Mouse (Mus musculus) embryonic facial prominence, embryonic 10.5 days (tissue): Measurements from ENCODE around the gene H2-Eb1. TPM values are rescaled to one million over a fixed set of nuclear protein-coding genes. Genes with fewer than 3 reads are reported as not detected.
"Not testable (repeated sequence)": the region's sequence is repeated elsewhere in the genome, so short reads cannot be mapped to it uniquely, and the experiment has no call there.

Source experiments
- DNase-seq: peaks from one replicate; pipeline ENCODE4 v3.0.0-alpha.2; 2017; ENCODE audit warnings: low spot score
- H3K27ac ChIP-seq: fragments of 300-500 bp; sonication (generic); replicated peaks from 2 replicates; pipeline ENCODE4 v1.5.1; 2016; ENCODE audit warnings: mild to moderate bottlenecking
- H3K27me3 ChIP-seq: fragments of 300-500 bp; sonication (generic); replicated peaks from 2 replicates; pipeline ENCODE4 v1.6.1; 2016; ENCODE audit warnings: low read depth, mild to moderate bottlenecking; ENCODE audit not compliant: poor library complexity, severe bottlenecking
- H3K36me3 ChIP-seq: fragments of 300-500 bp; sonication (generic); replicated peaks from 2 replicates; pipeline ENCODE4 v1.6.1; 2016; ENCODE audit warnings: mild to moderate bottlenecking, moderate library complexity
- H3K4me1 ChIP-seq: fragments of 300-500 bp; sonication (generic); 2 replicates; pipeline ENCODE4 v1.6.1; 2016
- H3K4me3 ChIP-seq: fragments of 300-500 bp; sonication (generic); 2 replicates; pipeline ENCODE4 v1.5.1; 2016; ENCODE audit warnings: mild to moderate bottlenecking, moderate library complexity
- H3K9me3 ChIP-seq: fragments of 300-500 bp; sonication (generic); 2 replicates; pipeline ENCODE4 v1.6.1; 2016; ENCODE audit warnings: mild to moderate bottlenecking
- WGBS: fragments of 180-500 bp; shearing (Covaris S2); methylation state at CpG from one replicate; pipeline ENCODE4 v1.1.7; 2016; 5-methylcytosine and 5-hydroxymethylcytosine counted together
- polyA plus RNA-seq: library from polyadenylated mRNA; unstranded; fragments of >200 nt; fragmentation: Nextera tagmentation; extraction: Ambion mirVana; gene quantifications from 2 replicates; pipeline ENCODE4 v1.2.1, GENCODE M21; 2016

H2-Eb1 gene
- polyA plus RNA-seq, 1 experiment from 2014 or later, result 1.3 TPM

- peak overlapping the region; percentile 82 for H3K27ac ChIP-seq
- peaks cover 11% of the 10 kb centered on the region for H3K4me1 ChIP-seq
- 39% methylated on average over 10 of the region's 10 CpGs for WGBS
- peak overlapping the region; percentile 70 for H3K4me3 ChIP-seq
- no peaks in the 10 kb centered on the region for H3K36me3 ChIP-seq
- H3K27me3 ChIP-seq, result peaks cover 11% of the 10 kb centered on the region
- DNase-seq, result no peak
- no peaks in the 10 kb centered on the region for H3K9me3 ChIP-seq
Measured at GRCm38 (mm10) chr17:34309225-34309624, 3.6 kb downstream of the H2-Eb1 start.

GRCm38 (mm10) chr17:34309683-34310385 lies 4.2 kb downstream of the H2-Eb1 start:
- Histone ChIP-seq H3K27me3 (peaks cover 11% of the 10 kb centered on the region), H3K27ac (peak overlapping the region; percentile 82)

DNA sequence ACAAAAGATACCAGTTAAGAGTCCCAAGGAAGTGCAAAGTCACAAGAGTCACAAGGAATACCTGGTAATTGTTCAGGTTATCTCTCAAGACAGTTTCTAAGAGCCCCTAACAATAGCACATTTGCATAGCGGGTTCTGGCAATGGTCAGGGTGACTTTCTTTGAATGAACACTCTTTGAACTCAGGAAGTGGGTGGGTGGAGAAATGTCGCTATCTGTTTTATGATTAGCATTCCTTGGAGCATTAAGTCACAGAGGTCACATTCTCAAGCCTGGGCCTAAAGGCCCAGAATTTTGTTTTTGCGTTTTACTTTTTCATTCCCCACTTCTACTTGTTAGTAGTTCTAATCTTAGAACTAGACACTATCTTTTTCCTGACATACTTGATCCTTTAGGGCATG lies 4.9 kb downstream of the H2-Eb1 start:
- not testable (repeated sequence) for H3K36me3 ChIP-seq, H3K4me3 ChIP-seq, H3K9me3 ChIP-seq, H3K27ac ChIP-seq, DNase-seq
- WGBS, result 87% methylated on average over 3 of the region's 3 CpGs
- Histone ChIP-seq H3K4me1 (peaks cover 13% of the 10 kb centered on the region), H3K27me3 (peaks cover 11% of the 10 kb centered on the region)

More at GRCm38 (mm10) chr17:34309683-34310385, 4.2 kb downstream of the H2-Eb1 start:
- peak; percentile 81 for DNase-seq
- Histone ChIP-seq H3K9me3 (no peaks in the 10 kb centered on the region), H3K4me3 (peak overlapping the region; percentile 70), H3K36me3 (no peaks in the 10 kb centered on the region), H3K4me1 (peaks cover 13% of the 10 kb centered on the region)
- 22% methylated on average over 38 of the region's 38 CpGs for WGBS

DNA sequence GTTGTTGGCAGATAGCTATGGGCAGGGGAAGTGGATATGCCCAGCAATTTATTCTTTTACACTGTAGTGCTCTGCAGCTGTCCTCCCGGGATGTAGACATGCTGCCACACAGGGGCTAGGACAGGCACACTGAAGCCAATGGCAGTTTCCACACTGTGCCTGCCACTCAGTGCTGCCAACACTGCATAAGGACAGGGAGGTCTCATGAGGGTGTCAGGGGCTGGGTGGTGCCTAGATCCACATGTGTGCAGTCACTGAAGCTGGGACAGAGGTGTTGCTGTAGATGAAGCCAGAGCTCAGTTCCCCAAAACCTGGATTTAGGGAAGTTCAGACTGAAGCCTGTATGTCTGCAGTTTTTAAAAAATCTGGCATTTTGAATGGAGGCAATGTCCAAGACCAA lies 6.5 kb downstream of the H2-Eb1 start:
- WGBS, result 83% methylated on average over 1 of the region's 1 CpGs

DNA sequence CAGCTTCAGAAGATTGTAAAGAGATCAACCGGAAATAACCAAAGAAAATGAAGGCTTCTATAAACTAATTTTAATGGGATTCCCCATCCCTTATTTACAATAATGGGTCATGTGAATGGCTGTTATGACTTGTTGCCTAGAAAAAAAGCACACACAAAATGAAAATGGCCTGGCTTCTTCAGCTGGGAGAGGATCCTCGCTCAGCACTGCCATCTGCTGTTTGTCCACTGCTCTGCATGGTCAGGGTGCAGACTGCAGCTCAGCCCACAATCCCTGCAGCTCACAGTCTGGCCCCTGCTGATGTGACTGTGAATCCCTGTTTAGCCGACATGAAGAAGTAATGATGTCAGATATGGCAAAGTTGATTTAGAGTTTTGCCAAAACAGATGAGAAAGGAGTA lies 7.7 kb downstream of the H2-Eb1 start:
- Histone ChIP-seq H3K4me3 (no peak overlapping the region), H3K27ac (no peak overlapping the region), H3K9me3 (no peaks in the 10 kb centered on the region), H3K4me1 (peaks cover 13% of the 10 kb centered on the region), H3K36me3 (no peaks in the 10 kb centered on the region), H3K27me3 (peaks cover 5% of the 10 kb centered on the region; the same call in 1 of the 2 replicates)
- DNase-seq, result peak; percentile 77
- WGBS, result 43% methylated on average over 3 of the region's 3 CpGs

More for the DNA sequence above, 6.5 kb downstream of the H2-Eb1 start:
- Histone ChIP-seq H3K9me3 (no peaks in the 10 kb centered on the region), H3K4me3 (no peak overlapping the region), H3K36me3 (no peaks in the 10 kb centered on the region), H3K4me1 (peaks cover 13% of the 10 kb centered on the region), H3K27ac (no peak overlapping the region), H3K27me3 (peaks cover 11% of the 10 kb centered on the region)
- no peak for DNase-seq

GRCm38 (mm10) chr17:34314286-34314685 lies 8.6 kb downstream of the H2-Eb1 start:
- H3K36me3 ChIP-seq, result no peaks in the 10 kb centered on the region
- no peak overlapping the region for H3K27ac ChIP-seq
- peaks cover 11% of the 10 kb centered on the region for H3K4me1 ChIP-seq
- WGBS, result 76% methylated on average over 9 of the region's 9 CpGs
- no peak overlapping the region for H3K4me3 ChIP-seq
- H3K27me3 ChIP-seq, result peaks cover under 1% of the 10 kb centered on the region; the same call in 1 of the 2 replicates
- H3K9me3 ChIP-seq, result no peaks in the 10 kb centered on the region
- DNase-seq, result no peak

DNA sequence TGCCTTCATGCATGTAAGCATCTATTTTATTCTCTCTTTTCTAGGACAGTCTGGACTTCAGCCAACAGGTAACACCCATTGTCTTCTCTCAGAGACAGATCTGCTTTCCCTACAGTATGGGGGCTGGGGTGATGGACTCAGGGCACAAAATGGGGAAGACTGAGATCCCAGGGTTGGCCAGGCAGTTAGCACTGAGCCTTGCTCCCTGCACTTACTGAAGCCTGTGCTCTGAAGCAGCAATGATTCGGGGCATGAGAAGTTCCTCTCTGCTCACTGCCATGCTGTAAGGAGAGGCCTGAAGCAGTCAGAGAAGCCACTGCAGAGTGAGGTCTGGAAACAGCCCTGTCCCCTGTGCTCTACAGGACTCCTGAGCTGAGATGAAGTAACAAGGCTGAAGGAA lies 9.8 kb downstream of the H2-Eb1 start:
- Histone ChIP-seq H3K36me3 (no peaks in the 10 kb centered on the region), H3K4me1 (0 out of 2 replicates have a peak, but pooled peaks cover 2% of the 10 kb centered on the region), H3K9me3 (no peaks in the 10 kb centered on the region), H3K27ac (no peak overlapping the region), H3K27me3 (no peaks in the 10 kb centered on the region; the same call in 1 of the 2 replicates), H3K4me3 (no peak overlapping the region)
- WGBS, result 83% methylated on average over 1 of the region's 1 CpGs
- no peak for DNase-seq

- Histone ChIP-seq H3K27ac (no peak overlapping the region), H3K27me3 (no peaks in the 10 kb centered on the region; the same call in 1 of the 2 replicates), H3K4me3 (no peak overlapping the region), H3K9me3 (no peaks in the 10 kb centered on the region), H3K36me3 (no peaks in the 10 kb centered on the region), H3K4me1 (0 out of 2 replicates have a peak, but pooled peaks cover 2% of the 10 kb centered on the region)
- no peak for DNase-seq
- WGBS, result 76% methylated on average over 2 of the region's 2 CpGs
Measured at GRCm38 (mm10) chr17:34316697-34317096, 11.0 kb downstream of the H2-Eb1 start.

- Histone ChIP-seq H3K9me3 (no peaks in the 10 kb centered on the region), H3K4me3 (no peak overlapping the region), H3K4me1 (0 out of 2 replicates have a peak, but pooled peaks cover 2% of the 10 kb centered on the region), H3K36me3 (no peaks in the 10 kb centered on the region), H3K27ac (no peak overlapping the region), H3K27me3 (no peaks in the 10 kb centered on the region; the same call in 1 of the 2 replicates)
- no peak for DNase-seq
- WGBS, result 57% methylated on average over 2 of the region's 2 CpGs
Measured at GRCm38 (mm10) chr17:34317275-34317674, 11.6 kb downstream of the H2-Eb1 start.

DNA sequence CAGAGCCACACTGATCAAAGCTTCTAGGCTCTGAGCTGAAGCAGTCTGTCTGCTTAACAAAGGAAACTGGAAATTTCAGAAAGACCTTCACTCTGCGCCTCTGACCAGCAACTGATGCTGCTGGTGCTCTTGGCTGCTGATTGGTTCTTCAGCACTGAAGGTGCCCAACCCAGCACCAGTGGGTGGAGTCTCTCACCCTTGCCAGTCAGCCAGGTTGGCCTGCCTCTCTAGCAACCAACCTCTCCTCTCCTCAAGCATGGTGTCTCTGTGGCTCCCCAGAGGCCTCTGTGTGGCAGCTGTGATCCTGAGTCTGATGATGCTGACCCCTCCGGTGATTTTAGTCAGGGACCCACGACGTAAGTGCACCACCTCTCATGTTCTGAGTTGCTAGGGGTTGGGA lies 19.8 kb downstream of the H2-Eb1 start, which contains the start of gene H2-Eb2:
Gene H2-Eb2, plus strand, starts transcription at position 230 of the 400 bp plus-strand sequence.
- Histone ChIP-seq H3K27ac (no peak within 1 kb of the TSS), H3K36me3 (no peaks in the 10 kb centered on the region), H3K4me1 (0 out of 2 replicates have a peak, but pooled peaks cover 4% of the 10 kb centered on the region), H3K4me3 (no peak within 1 kb of the TSS), H3K9me3 (no peaks in the 10 kb centered on the region), H3K27me3 (no peaks in the 10 kb centered on the region)
- WGBS, result 53% methylated on average over 4 of the region's 4 CpGs
- DNase-seq, result no peak

DNA sequence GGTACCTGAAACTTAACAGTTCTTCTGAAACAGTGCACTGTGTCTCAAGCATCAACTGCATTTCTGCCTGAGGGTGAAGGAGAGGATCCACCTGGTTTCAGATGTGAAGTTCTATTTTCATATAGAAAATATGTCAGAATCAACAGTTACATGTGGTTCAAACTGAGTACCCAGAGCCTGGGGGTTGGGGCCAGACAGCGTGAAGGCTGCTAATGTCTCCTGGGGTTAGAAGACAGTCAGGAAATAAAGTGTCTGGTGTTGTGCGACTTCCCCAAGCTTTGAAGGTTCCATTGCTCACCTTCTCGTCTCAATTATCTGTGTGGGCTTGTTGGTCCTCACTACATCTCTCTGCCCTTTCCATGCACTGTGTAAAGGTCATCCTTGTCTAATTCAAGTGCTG lies 20.7 kb downstream of the H2-Eb1 start:
- Histone ChIP-seq H3K9me3 (no peaks in the 10 kb centered on the region), H3K4me3 (no peak overlapping the region), H3K36me3 (no peaks in the 10 kb centered on the region), H3K4me1 (0 out of 2 replicates have a peak, but pooled peaks cover 4% of the 10 kb centered on the region), H3K27ac (no peak overlapping the region), H3K27me3 (no peaks in the 10 kb centered on the region)
- DNase-seq, result no peak
- WGBS, result 84% methylated on average over 3 of the region's 3 CpGs

GRCm38 (mm10) chr17:34329807-34330206 lies 24.1 kb downstream of the H2-Eb1 start:
- H3K27me3 ChIP-seq, result no peaks in the 10 kb centered on the region
- H3K4me3 ChIP-seq, result no peak overlapping the region
- DNase-seq, result no peak
- WGBS, result 77% methylated on average over 2 of the region's 2 CpGs
- H3K4me1 ChIP-seq, result 0 out of 2 replicates have a peak, but pooled peaks cover 4% of the 10 kb centered on the region
- no peaks in the 10 kb centered on the region for H3K36me3 ChIP-seq
- H3K9me3 ChIP-seq, result no peaks in the 10 kb centered on the region
- H3K27ac ChIP-seq, result no peak overlapping the region

GRCm38 (mm10) chr17:34331200-34331599 lies 25.5 kb downstream of the H2-Eb1 start:
- Histone ChIP-seq H3K4me3 (no peak overlapping the region), H3K36me3 (no peaks in the 10 kb centered on the region), H3K9me3 (no peaks in the 10 kb centered on the region), H3K27ac (no peak overlapping the region), H3K4me1 (0 out of 2 replicates have a peak, but pooled peaks cover 4% of the 10 kb centered on the region), H3K27me3 (no peaks in the 10 kb centered on the region)
- no peak for DNase-seq
- 95% methylated on average over 1 of the region's 1 CpGs for WGBS
